ENCODE assay signal across 14 mouse cellular contexts in genomic region chr2:27762509-27762908, GRCm38 (mm10).
DNase-seq lines count a peak whose midpoint lies in the region; ATAC-seq and TF ChIP-seq lines count a peak whose summit lies in the region.
"Had no signal": no experiment of that assay in that cellular context is flagged by ENCODE, and none has a peak within 500 bp of the region (broad histone marks: within the 10 kb centered on the region; RNA-seq: fewer than 3 reads in every experiment).

No protein-coding gene starts in this region.

- WGBS in hindbrain, embryonic 10.5 days: 50% methylated on average over 12 of the region's 12 CpGs
- 45% methylated on average over 12 of the region's 12 CpGs for WGBS in hindbrain, embryonic 16.5 days
- 59% methylated on average over 12 of the region's 12 CpGs for WGBS in midbrain, postnatal 0 days
- 59% methylated on average over 12 of the region's 12 CpGs for WGBS in midbrain, embryonic 11.5 days
- 48% methylated on average over 12 of the region's 12 CpGs for WGBS in kidney, embryonic 15.5 days
- WGBS in liver, embryonic 13.5 days (ENCODE audit: insufficient replicate concordance): 26% methylated on average over 12 of the region's 12 CpGs
- WGBS in forebrain, embryonic 15.5 days: 55% methylated on average over 12 of the region's 12 CpGs

- H3K27ac ChIP-seq in hindbrain, embryonic 10.5 days: peak overlapping the region; percentile 72; the same call in 1 of the 2 replicates
- no peak overlapping the region for H3K27ac ChIP-seq in hindbrain, embryonic 16.5 days (ENCODE audit: low read depth, low read length)
- H3K27ac ChIP-seq in midbrain, postnatal 0 days (ENCODE audit: low read depth, low read length): no peak overlapping the region
- H3K27ac ChIP-seq in midbrain, embryonic 11.5 days (ENCODE audit: low read depth, low read length): no peak overlapping the region
- 0 out of 2 replicates have a peak overlapping the region, but pooled peaks have one; percentile 41 for H3K27ac ChIP-seq in kidney, embryonic 15.5 days
- H3K27ac ChIP-seq in liver, embryonic 13.5 days: peak overlapping the region; percentile 29; the same call in 1 of the 2 replicates
- H3K27ac ChIP-seq in forebrain, embryonic 15.5 days (replicated peaks): no peak overlapping the region
- H3K27ac ChIP-seq: liver, embryonic 14.5 days had no signal

- DNase-seq in hindbrain, embryonic 10.5 days (ENCODE audit: low spot score): peak; percentile 24
- DNase-seq in midbrain, postnatal 0 days (ENCODE audit: low spot score): no peak
- DNase-seq in midbrain, embryonic 11.5 days (ENCODE audit: low spot score, missing footprints): no peak
- no peak for DNase-seq in liver, embryonic 13.5 days
- DNase-seq in T-cell, adult 2 months (ENCODE audit: low spot score): no peak
- DNase-seq: cerebellum, postnatal 25 days; layer of hippocampus, adult 9-11 months; midbrain, embryonic 14.5 days had no signal

- peaks cover 45% of the 10 kb centered on the region for H3K36me3 ChIP-seq in hindbrain, embryonic 10.5 days
- H3K36me3 ChIP-seq in hindbrain, embryonic 16.5 days (ENCODE audit: control insufficient read depth, insufficient read depth, low read length): peaks cover 3% of the 10 kb centered on the region
- H3K36me3 ChIP-seq in midbrain, postnatal 0 days (ENCODE audit: insufficient read depth, low read length): peaks cover 5% of the 10 kb centered on the region; the same call in 1 of the 2 replicates
- H3K36me3 ChIP-seq in midbrain, embryonic 11.5 days (ENCODE audit: control insufficient read depth, insufficient read depth, low read length): peaks cover 4% of the 10 kb centered on the region; the same call in 1 of the 2 replicates
- peaks cover 28% of the 10 kb centered on the region for H3K36me3 ChIP-seq in kidney, embryonic 15.5 days
- H3K36me3 ChIP-seq in liver, embryonic 13.5 days: peaks cover 9% of the 10 kb centered on the region
- H3K36me3 ChIP-seq in forebrain, embryonic 15.5 days: no peaks in the 10 kb centered on the region
- H3K36me3 ChIP-seq: neural tube, embryonic 13.5 days had no signal

- H3K9me3 ChIP-seq in hindbrain, embryonic 10.5 days: no peaks in the 10 kb centered on the region
- H3K9me3 ChIP-seq in hindbrain, embryonic 16.5 days (ENCODE audit: control insufficient read depth, low read length): no peaks in the 10 kb centered on the region
- no peaks in the 10 kb centered on the region for H3K9me3 ChIP-seq in midbrain, postnatal 0 days (ENCODE audit: low read length)
- no peaks in the 10 kb centered on the region for H3K9me3 ChIP-seq in midbrain, embryonic 11.5 days (ENCODE audit: control insufficient read depth, low read length)
- no peaks in the 10 kb centered on the region for H3K9me3 ChIP-seq in kidney, embryonic 15.5 days (replicated peaks)
- no peaks in the 10 kb centered on the region for H3K9me3 ChIP-seq in liver, embryonic 13.5 days (replicated peaks)
- no peaks in the 10 kb centered on the region for H3K9me3 ChIP-seq in forebrain, embryonic 15.5 days
- H3K9me3 ChIP-seq: heart, embryonic 10.5 days; neural tube, embryonic 13.5 days had no signal

- H3K4me3 ChIP-seq in hindbrain, embryonic 10.5 days: no peak overlapping the region
- H3K4me3 ChIP-seq in hindbrain, embryonic 16.5 days (ENCODE audit: low read length): no peak overlapping the region
- H3K4me3 ChIP-seq in midbrain, postnatal 0 days (ENCODE audit: low read depth, low read length): no peak overlapping the region
- no peak overlapping the region for H3K4me3 ChIP-seq in midbrain, embryonic 11.5 days (ENCODE audit: low read depth, low read length)
- no peak overlapping the region for H3K4me3 ChIP-seq in kidney, embryonic 15.5 days (replicated peaks)
- H3K4me3 ChIP-seq in liver, embryonic 13.5 days (replicated peaks): no peak overlapping the region
- no peak overlapping the region for H3K4me3 ChIP-seq in forebrain, embryonic 15.5 days
- H3K4me3 ChIP-seq: heart, embryonic 10.5 days; neural tube, embryonic 13.5 days had no signal

- no peak for TF ChIP-seq CTCF in midbrain, postnatal 0 days (IDR thresholded peaks at IDR 0.05)

- H3K4me2 ChIP-seq in hindbrain, embryonic 16.5 days (ENCODE audit: low read length): no peak overlapping the region
- H3K4me2 ChIP-seq in midbrain, postnatal 0 days (ENCODE audit: low read depth, low read length, poor library complexity, severe bottlenecking): no peak overlapping the region
- H3K4me2 ChIP-seq in midbrain, embryonic 11.5 days: no peak overlapping the region
- no peak overlapping the region for H3K4me2 ChIP-seq in kidney, embryonic 15.5 days
- H3K4me2 ChIP-seq in liver, embryonic 13.5 days: no peak overlapping the region
- H3K4me2 ChIP-seq in forebrain, embryonic 15.5 days (replicated peaks): no peak overlapping the region
- H3K4me2 ChIP-seq: neural tube, embryonic 13.5 days had no signal

- no peak overlapping the region for H3K9ac ChIP-seq in hindbrain, embryonic 16.5 days (ENCODE audit: low read depth, low read length)
- H3K9ac ChIP-seq in midbrain, postnatal 0 days (replicated peaks; ENCODE audit: low read length, poor library complexity, severe bottlenecking): 0 out of 2 replicates have a peak overlapping the region, but pooled peaks have one; percentile 10
- H3K9ac ChIP-seq in midbrain, embryonic 11.5 days (ENCODE audit: low read length): no peak overlapping the region
- no peak overlapping the region for H3K9ac ChIP-seq in kidney, embryonic 15.5 days
- H3K9ac ChIP-seq in liver, embryonic 13.5 days: no peak overlapping the region
- H3K9ac ChIP-seq in forebrain, embryonic 15.5 days (replicated peaks): no peak overlapping the region
- H3K9ac ChIP-seq: liver, embryonic 14.5 days had no signal

- H3K27me3 ChIP-seq in hindbrain, embryonic 10.5 days (ENCODE audit: insufficient read depth, poor library complexity, severe bottlenecking): no peaks in the 10 kb centered on the region
- no peaks in the 10 kb centered on the region for H3K27me3 ChIP-seq in hindbrain, embryonic 16.5 days (replicated peaks; ENCODE audit: control insufficient read depth, insufficient read depth, low read length)
- H3K27me3 ChIP-seq in midbrain, postnatal 0 days (ENCODE audit: insufficient read depth, low read length): no peaks in the 10 kb centered on the region
- H3K27me3 ChIP-seq in midbrain, embryonic 11.5 days (ENCODE audit: control insufficient read depth, insufficient read depth, low read length): no peaks in the 10 kb centered on the region
- H3K27me3 ChIP-seq in kidney, embryonic 15.5 days: peaks cover 12% of the 10 kb centered on the region
- no peaks in the 10 kb centered on the region for H3K27me3 ChIP-seq in liver, embryonic 13.5 days
- H3K27me3 ChIP-seq in forebrain, embryonic 15.5 days: no peaks in the 10 kb centered on the region

- H3K4me1 ChIP-seq in hindbrain, embryonic 10.5 days (replicated peaks): peaks cover 65% of the 10 kb centered on the region
- peaks cover 34% of the 10 kb centered on the region for H3K4me1 ChIP-seq in hindbrain, embryonic 16.5 days (ENCODE audit: control insufficient read depth, insufficient read depth, low read depth, low read length)
- peaks cover 9% of the 10 kb centered on the region; the same call in 1 of the 2 replicates for H3K4me1 ChIP-seq in midbrain, postnatal 0 days (ENCODE audit: insufficient read depth, low read length)
- peaks cover 10% of the 10 kb centered on the region for H3K4me1 ChIP-seq in midbrain, embryonic 11.5 days (ENCODE audit: control insufficient read depth, insufficient read depth, low read length)
- peaks cover 55% of the 10 kb centered on the region for H3K4me1 ChIP-seq in kidney, embryonic 15.5 days
- peaks cover 29% of the 10 kb centered on the region for H3K4me1 ChIP-seq in liver, embryonic 13.5 days (replicated peaks)
- peaks cover 36% of the 10 kb centered on the region for H3K4me1 ChIP-seq in forebrain, embryonic 15.5 days

- ATAC-seq in hindbrain, embryonic 16.5 days: no peak
- no peak for ATAC-seq in midbrain, postnatal 0 days (ENCODE audit: low FRiP score)
- ATAC-seq in midbrain, embryonic 11.5 days (ENCODE audit: low FRiP score): no peak
- ATAC-seq in kidney, embryonic 15.5 days (replicated peaks; ENCODE audit: low FRiP score): no peak
- no peak for ATAC-seq in liver, embryonic 13.5 days (ENCODE audit: low read depth)
- no peak for ATAC-seq in forebrain, embryonic 15.5 days (replicated peaks)

Comparison
In these comparisons a context has a peak if more than half of its experiments do, and no peak if none do; other contexts are left out.
1. H3K27ac ChIP-seq: peak in hindbrain, embryonic 10.5 days (single experiment), kidney, embryonic 15.5 days (single experiment) and liver, embryonic 13.5 days (single experiment); none in hindbrain, embryonic 16.5 days (single experiment), midbrain, postnatal 0 days (single experiment), midbrain, embryonic 11.5 days (single experiment) and forebrain, embryonic 15.5 days (single experiment).